46 mouse cellular contexts compared by ENCODE assay signal in genomic region chr9:22424719-22425118, GRCm38 (mm10). TPM values are rescaled to one million over a fixed set of nuclear protein-coding genes. Genes with fewer than 3 reads are reported as not detected.
"Had no signal": no experiment of that assay in that cellular context is flagged by ENCODE, and none has a peak within 500 bp of the region (broad histone marks: within the 10 kb centered on the region; RNA-seq: fewer than 3 reads in every experiment).

No protein-coding gene starts in this region.

- H3K4me2 ChIP-seq: limb, embryonic 12.5 days; limb, embryonic 13.5 days; limb, embryonic 15.5 days; liver, embryonic 11.5 days; liver, embryonic 12.5 days; liver, embryonic 13.5 days; liver, embryonic 15.5 days; lung, embryonic 14.5 days; lung, embryonic 15.5 days; midbrain, embryonic 11.5 days; midbrain, embryonic 12.5 days; midbrain, embryonic 13.5 days; midbrain, embryonic 15.5 days had no signal

- H3K4me3 ChIP-seq: limb, embryonic 10.5 days; limb, embryonic 12.5 days; limb, embryonic 13.5 days; limb, embryonic 15.5 days; liver, embryonic 12.5 days; liver, embryonic 13.5 days; liver, embryonic 15.5 days; lung, embryonic 15.5 days; megakaryocyte, embryonic 14.5 days; midbrain, embryonic 10.5 days; midbrain, embryonic 12.5 days; midbrain, embryonic 13.5 days; midbrain, embryonic 15.5 days; myocyte had no signal

- H3K27me3 ChIP-seq: limb, embryonic 12.5 days; limb, embryonic 13.5 days; limb, embryonic 15.5 days; liver, embryonic 12.5 days; liver, embryonic 13.5 days; liver, embryonic 15.5 days; lung, embryonic 15.5 days; megakaryocyte, embryonic 14.5 days; midbrain, embryonic 12.5 days; midbrain, embryonic 13.5 days; midbrain, embryonic 15.5 days had no signal

- H3K9me3 ChIP-seq: limb, embryonic 10.5 days; limb, embryonic 12.5 days; limb, embryonic 13.5 days; limb, embryonic 15.5 days; liver, embryonic 12.5 days; liver, embryonic 13.5 days; liver, embryonic 15.5 days; lung, embryonic 15.5 days; megakaryocyte, embryonic 14.5 days; midbrain, embryonic 10.5 days; midbrain, embryonic 12.5 days; midbrain, embryonic 13.5 days; midbrain, embryonic 15.5 days had no signal

- H3K9ac ChIP-seq: limb, embryonic 12.5 days; limb, embryonic 13.5 days; limb, embryonic 15.5 days; liver, embryonic 12.5 days; liver, embryonic 13.5 days; liver, embryonic 14.5 days; liver, embryonic 15.5 days; lung, embryonic 15.5 days; midbrain, embryonic 12.5 days; midbrain, embryonic 13.5 days; midbrain, embryonic 15.5 days had no signal

- H3K27ac ChIP-seq: limb, embryonic 10.5 days; limb, embryonic 12.5 days; limb, embryonic 13.5 days; limb, embryonic 15.5 days; liver, embryonic 12.5 days; liver, embryonic 13.5 days; liver, embryonic 14.5 days; liver, embryonic 15.5 days; lung, embryonic 15.5 days; macrophage; midbrain, embryonic 10.5 days; midbrain, embryonic 12.5 days; midbrain, embryonic 13.5 days; midbrain, embryonic 15.5 days had no signal

- DNase-seq: left cerebral cortex, postnatal 4 days; liver; liver, embryonic 13.5 days; liver, postnatal 0 days; lung, adult 18-20 months; lung, adult 2 months; lung, embryonic 14.5 days; lung, postnatal 10 days; lung, postnatal 14 days; lung, postnatal 36 days; lung, postnatal 4 days; midbrain, embryonic 14.5 days had no signal

- ATAC-seq: liver, embryonic 12.5 days; liver, postnatal 0 days; lung, postnatal 0 days; midbrain, embryonic 13.5 days; midbrain, embryonic 15.5 days; midbrain, embryonic 16.5 days had no signal

- H3K36me3 ChIP-seq: limb, embryonic 10.5 days; limb, embryonic 12.5 days; limb, embryonic 13.5 days; limb, embryonic 15.5 days; liver, embryonic 12.5 days; liver, embryonic 13.5 days; liver, embryonic 15.5 days; lung, embryonic 15.5 days; midbrain, embryonic 10.5 days; midbrain, embryonic 12.5 days; midbrain, embryonic 13.5 days; midbrain, embryonic 15.5 days had no signal

RNA-seq across cellular contexts. Expression of gene 9530077C05Rik, which starts 13.4 kb away (rescaled TPM):
- total RNA-seq: monocyte, adult 5-6 weeks had no signal

RNA-seq across cellular contexts. Expression of gene Gm17545, which starts 29.4 kb away (rescaled TPM):
- total RNA-seq: left cerebral cortex, adult 8-10 months; left cerebral cortex, postnatal 10 days; left cerebral cortex, postnatal 14 days; left cerebral cortex, postnatal 25 days; left cerebral cortex, postnatal 36 days; left cerebral cortex, postnatal 4 days; liver, adult 2 months; megakaryocyte progenitor cell, adult 5-6 weeks; megakaryocyte, adult 5-6 weeks; megakaryocyte-erythroid progenitor cell, adult 5-6 weeks; midbrain, postnatal 0 days; monocyte, adult 5-6 weeks had no signal
- polyA plus RNA-seq: limb, embryonic 10.5 days; limb, embryonic 11.5 days; limb, embryonic 12.5 days; limb, embryonic 13.5 days; limb, embryonic 14.5 days; limb, embryonic 15.5 days; liver, adult 2 months; liver, embryonic 11.5 days; liver, embryonic 12.5 days; liver, embryonic 13.5 days; liver, embryonic 14.5 days; liver, embryonic 15.5 days; liver, embryonic 16.5 days; liver, postnatal 0 days; lung, adult 2 months; lung, embryonic 14.5 days; lung, embryonic 15.5 days; lung, embryonic 16.5 days; lung, postnatal 0 days; macrophage; midbrain, embryonic 10.5 days; midbrain, embryonic 11.5 days; midbrain, embryonic 12.5 days; midbrain, embryonic 13.5 days; midbrain, embryonic 14.5 days; midbrain, embryonic 15.5 days; midbrain, embryonic 16.5 days; midbrain, postnatal 0 days; myocyte had no signal
